Mouse (Mus musculus): Measurements from ENCODE around the gene Mis12. TPM values are rescaled to one million over a fixed set of nuclear protein-coding genes. Genes with fewer than 3 reads are reported as not detected.
A peak's percentile ranks its signal among the peaks of the same experiment; 100 is the strongest.

Gene Mis12
- total and polyA plus RNA-seq, 3 experiments, result 17.2 to 34.0 TPM; not detected in 1

- TF ChIP-seq ETS1 (IDR thresholded peaks at IDR 0.05; ENCODE audit: low read depth, low read length) (no peak), TCF12 (IDR thresholded peaks at IDR 0.05; ENCODE audit: low read depth, low read length) (no peak), MXI1 (IDR thresholded peaks at IDR 0.05; ENCODE audit: low read depth, low read length) (no peak), MEF2A (IDR thresholded peaks at IDR 0.05; ENCODE audit: extremely low read depth, insufficient replicate concordance, low read depth, low read length, poor library complexity, severe bottlenecking) (no peak), TBP (IDR thresholded peaks at IDR 0.05; ENCODE audit: low read depth, low read length) (no peak), SIN3A (IDR thresholded peaks at IDR 0.05; ENCODE audit: low read length) (no peak), POLR2AphosphoS5 (IDR thresholded peaks at IDR 0.05; ENCODE audit: borderline replicate concordance, low read depth, low read length) (no peak)
- no peak for DNase-seq (ENCODE audit: low read depth, low spot score)
- H3K4me3 ChIP-seq (ENCODE audit: control insufficient read depth in 1 of 2, insufficient read depth in 1 of 2, low read depth in 2 of 2, low read length in 2 of 2), result no peak overlapping the region
- H3K27ac ChIP-seq (ENCODE audit: control insufficient read depth, low read depth, low read length), result no peak overlapping the region
- no peak overlapping the region for H3K9ac ChIP-seq (ENCODE audit: control insufficient read depth, low read depth, low read length, poor library complexity, severe bottlenecking)
- H3K36me3 ChIP-seq (ENCODE audit: control insufficient read depth in 1 of 2, insufficient read depth in 2 of 2, low read length in 2 of 2), result peaks cover 11 to 28% of the 10 kb centered on the region in 2 experiments
- H3K27me3 ChIP-seq (ENCODE audit: control insufficient read depth in 1 of 2, insufficient read depth in 2 of 2, low read length in 2 of 2), result no peaks in the 10 kb centered on the region
- no peaks in the 10 kb centered on the region for H3K9me3 ChIP-seq (replicated peaks; ENCODE audit: insufficient read depth, low read length)
- H3K79me2 ChIP-seq (ENCODE audit: control insufficient read depth, insufficient read depth, low read length, poor library complexity), result peaks cover 38% of the 10 kb centered on the region
- peaks cover 0 to 10% of the 10 kb centered on the region in 2 experiments; a peak in 3 of 4 replicates for H3K4me1 ChIP-seq (ENCODE audit: control insufficient read depth in 1 of 2, insufficient read depth in 2 of 2, low read length in 2 of 2)
Observed at GRCm38 (mm10) chr11:71001167-71001566, 18.2 kb upstream of the Mis12 start.

- Histone ChIP-seq H3K4me1 (ENCODE audit: control insufficient read depth in 1 of 2, insufficient read depth in 2 of 2, low read length in 2 of 2) (peaks cover 0 to 10% of the 10 kb centered on the region in 2 experiments; a peak in 3 of 4 replicates), H3K9ac (ENCODE audit: control insufficient read depth, low read depth, low read length, poor library complexity, severe bottlenecking) (peak overlapping the region; percentile 96), H3K9me3 (replicated peaks; ENCODE audit: insufficient read depth, low read length) (no peaks in the 10 kb centered on the region), H3K79me2 (ENCODE audit: control insufficient read depth, insufficient read depth, low read length, poor library complexity) (peaks cover 38% of the 10 kb centered on the region), H3K36me3 (ENCODE audit: control insufficient read depth in 1 of 2, insufficient read depth in 2 of 2, low read length in 2 of 2) (peaks cover 11% of the 10 kb centered on the region in 2 experiments), H3K27ac (ENCODE audit: control insufficient read depth, low read depth, low read length) (peak overlapping the region; percentile 56), H3K4me3 (ENCODE audit: control insufficient read depth in 1 of 2, insufficient read depth in 1 of 2, low read depth in 2 of 2, low read length in 2 of 2) (peak overlapping the region; percentile 91 to 98), H3K27me3 (ENCODE audit: control insufficient read depth in 1 of 2, insufficient read depth in 2 of 2, low read length in 2 of 2) (no peaks in the 10 kb centered on the region)
- TF ChIP-seq TBP (IDR thresholded peaks at IDR 0.05; ENCODE audit: low read depth, low read length) (peak; percentile 30; the same call in 1 of the 2 replicates), ETS1 (IDR thresholded peaks at IDR 0.05; ENCODE audit: low read depth, low read length) (no peak)
- peak; percentile 85 for DNase-seq (ENCODE audit: low read depth, low spot score)
Observed at GRCm38 (mm10) chr11:71003611-71004315, 15.6 kb upstream of the Mis12 start.

- Histone ChIP-seq H3K4me3 (ENCODE audit: control insufficient read depth in 1 of 2, insufficient read depth in 1 of 2, low read depth in 2 of 2, low read length in 2 of 2) (peak within 1 kb of the TSS; percentile 91 to 98), H3K27me3 (ENCODE audit: control insufficient read depth in 1 of 2, insufficient read depth in 2 of 2, low read length in 2 of 2) (no peaks in the 10 kb centered on the region), H3K27ac (ENCODE audit: control insufficient read depth, low read depth, low read length) (peak within 1 kb of the TSS; percentile 56), H3K79me2 (ENCODE audit: control insufficient read depth, insufficient read depth, low read length, poor library complexity) (peaks cover 36% of the 10 kb centered on the region), H3K36me3 (ENCODE audit: control insufficient read depth in 1 of 2, insufficient read depth in 2 of 2, low read length in 2 of 2) (peaks cover 7 to 14% of the 10 kb centered on the region in 2 experiments), H3K9ac (ENCODE audit: control insufficient read depth, low read depth, low read length, poor library complexity, severe bottlenecking) (peak within 1 kb of the TSS; percentile 96), H3K4me1 (ENCODE audit: control insufficient read depth in 1 of 2, insufficient read depth in 2 of 2, low read length in 2 of 2) (peaks cover 0 to 10% of the 10 kb centered on the region in 2 experiments; a peak in 3 of 4 replicates), H3K9me3 (replicated peaks; ENCODE audit: insufficient read depth, low read length) (no peaks in the 10 kb centered on the region)
- peak; percentile 100 for DNase-seq (ENCODE audit: low read depth, low spot score)
- TF ChIP-seq POLR2AphosphoS5 (IDR thresholded peaks at IDR 0.05; ENCODE audit: borderline replicate concordance, low read depth, low read length), result no peak
- peak; percentile 70 for TF ChIP-seq NELFE (IDR thresholded peaks at IDR 0.05; ENCODE audit: low read depth, low read length)
- peak; percentile 55 for TF ChIP-seq GATA1 (IDR thresholded peaks at IDR 0.05; ENCODE audit: low read depth, low read length)
- TF ChIP-seq CHD2 (IDR thresholded peaks at IDR 0.05; ENCODE audit: low read length), result peak; percentile 88
- TF ChIP-seq E2F4 (IDR thresholded peaks at IDR 0.05; ENCODE audit: borderline replicate concordance, low read depth, low read length), result 0 out of 2 replicates have a peak, but pooled peaks have one; percentile 56
- TF ChIP-seq MXI1 (IDR thresholded peaks at IDR 0.05; ENCODE audit: low read depth, low read length), result peak; percentile 100
- TF ChIP-seq POLR2AphosphoS2 (IDR thresholded peaks at IDR 0.05; ENCODE audit: low read length), result peak; percentile 78
- peak; percentile 30; the same call in 1 of the 2 replicates for TF ChIP-seq RCOR1 (IDR thresholded peaks at IDR 0.05; ENCODE audit: low read depth, low read length)
- TF ChIP-seq POLR2A (IDR thresholded peaks at IDR 0.05; ENCODE audit: control insufficient read depth in 1 of 2, insufficient read depth in 1 of 2, low read depth in 1 of 2, low read length in 2 of 2, poor library complexity in 1 of 2), result peak; percentile 85 to 90
- peak in 1 of 2 experiments; percentile 58; a peak in 2 of 4 replicates for TF ChIP-seq EP300 (IDR thresholded peaks at IDR 0.05; ENCODE audit: low read depth in 1 of 2, low read length in 2 of 2)
- TF ChIP-seq CHD1 (IDR thresholded peaks at IDR 0.05; ENCODE audit: low read depth, low read length), result peak; percentile 94; the same call in 1 of the 2 replicates
- no peak for TF ChIP-seq MYB (IDR thresholded peaks at IDR 0.05; ENCODE audit: low read depth, low read length)
- peak; percentile 78 for TF ChIP-seq TCF12 (IDR thresholded peaks at IDR 0.05; ENCODE audit: low read depth, low read length)
- peak; percentile 61; the same call in 1 of the 2 replicates for TF ChIP-seq UBTF (IDR thresholded peaks at IDR 0.05; ENCODE audit: borderline replicate concordance, insufficient read depth, low read depth, low read length)
- no peak; the same call in 1 of the 2 replicates for TF ChIP-seq MAFK (IDR thresholded peaks at IDR 0.05; ENCODE audit: borderline replicate concordance, low read depth, low read length)
- peak; percentile 97 for TF ChIP-seq BHLHE40 (IDR thresholded peaks at IDR 0.05; ENCODE audit: borderline replicate concordance, low read depth, low read length)
- TF ChIP-seq ZMIZ1 (IDR thresholded peaks at IDR 0.05; ENCODE audit: low read depth, low read length), result no peak
- TF ChIP-seq JUND (IDR thresholded peaks at IDR 0.05; ENCODE audit: low read depth, low read length), result no peak; the same call in 1 of the 2 replicates
- TF ChIP-seq MAX (IDR thresholded peaks at IDR 0.05; ENCODE audit: low read length), result peak; percentile 98
Observed at GRCm38 (mm10) chr11:71004316-71004773, 15.1 kb upstream of the Mis12 start, which contains the start of gene Dhx33. TSS of gene Dhx33 (minus strand) at chr11:71004437.

Data from MEL (cell line).